Mouse (Mus musculus): Measurements from ENCODE around the gene Fgfbp3.
A peak's percentile ranks its signal among the peaks of the same experiment; 100 is the strongest.
"Not testable (repeated sequence)": the region's sequence is repeated elsewhere in the genome, so short reads cannot be mapped to it uniquely, and the experiment has no call there.

Gene Fgfbp3

DNA sequence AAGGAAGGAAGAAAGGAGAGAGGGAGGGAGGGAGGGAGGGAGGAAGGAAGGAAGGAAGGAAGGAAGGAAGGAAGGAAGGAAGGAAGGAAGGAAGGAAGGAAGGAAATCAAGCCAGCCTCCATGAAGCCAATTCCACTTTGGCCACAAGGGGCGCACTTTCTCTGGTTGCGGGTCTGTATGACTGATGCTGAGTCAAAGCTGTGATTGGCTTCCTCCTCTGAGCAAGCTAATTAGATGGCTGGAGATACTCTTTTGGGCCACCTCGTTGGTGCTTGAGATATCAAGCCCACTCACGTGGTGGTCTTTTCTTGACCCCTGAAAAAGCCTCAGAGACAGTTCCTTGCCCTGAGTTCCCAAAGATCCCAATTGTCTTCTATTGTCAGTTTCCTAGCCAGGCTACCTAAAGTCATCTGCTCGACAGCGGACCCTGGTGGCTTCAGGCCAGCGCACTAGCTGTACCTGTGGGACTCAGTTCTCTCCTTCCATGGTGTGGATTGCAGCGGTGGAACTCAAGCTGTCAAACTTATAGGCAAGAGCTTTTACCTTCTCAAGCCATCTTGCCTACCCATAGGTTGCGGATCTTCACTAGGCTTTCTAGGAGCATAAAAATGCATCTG is 9.6 kb downstream of the Fgfbp3 start:
- DNase-seq = peak; percentile 76

DNA sequence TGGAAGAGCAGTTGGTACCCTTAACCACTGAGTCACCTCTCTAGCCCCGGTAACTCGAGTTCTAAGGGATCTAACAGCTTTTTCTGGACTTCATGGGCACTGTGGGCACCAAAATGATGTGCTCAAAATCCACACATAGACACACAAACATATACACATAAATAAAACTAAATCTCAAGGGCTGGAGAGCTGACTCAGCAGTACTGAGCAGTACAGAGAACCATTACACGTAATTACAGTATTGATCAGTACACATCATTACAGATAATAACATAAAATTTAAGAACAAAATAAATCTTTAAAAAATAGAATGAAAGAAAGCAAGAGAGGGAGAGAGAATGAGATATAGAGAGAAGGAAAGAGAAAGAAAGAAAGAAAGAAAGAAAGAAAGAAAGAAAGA is 10.3 kb downstream of the Fgfbp3 start:
- DNase-seq = no peak

DNA sequence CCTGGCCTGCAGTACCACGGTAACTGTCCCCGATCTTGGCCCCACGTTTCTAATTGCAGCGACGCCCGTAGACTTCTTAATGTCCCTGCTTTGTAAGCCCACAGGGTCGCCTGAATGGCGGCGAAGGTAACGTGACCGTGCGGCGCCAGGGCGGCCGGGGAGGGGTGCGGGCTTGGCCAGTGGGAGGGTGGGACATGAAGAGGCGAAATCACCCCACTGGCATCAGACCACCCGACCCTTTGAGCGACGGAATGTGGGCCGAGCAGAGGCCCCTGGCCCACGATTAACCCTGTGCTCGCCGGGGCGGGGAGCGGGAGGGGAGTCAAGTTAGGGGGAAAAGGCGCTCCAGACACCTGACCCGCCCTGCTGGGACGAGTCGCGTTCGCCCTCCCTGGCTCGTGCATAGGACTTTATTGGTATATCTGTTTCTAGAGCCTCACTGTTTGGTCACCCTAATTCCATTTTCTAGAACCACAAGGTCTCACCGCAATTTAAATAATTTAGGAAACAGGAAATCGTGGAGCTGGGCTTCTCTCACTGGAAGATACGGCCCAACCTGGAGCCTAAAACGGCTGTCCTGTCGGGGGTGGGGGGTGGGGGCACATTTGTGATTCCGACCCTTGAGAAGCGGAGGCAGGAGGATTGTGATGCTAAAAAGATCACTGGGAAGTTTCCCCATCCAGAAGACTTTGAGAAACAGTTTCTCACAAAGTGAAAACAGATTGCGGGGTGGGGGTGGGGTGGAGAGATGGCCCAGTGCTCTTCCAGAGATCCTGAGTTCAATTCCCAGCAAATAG is 15.0 kb downstream of the Fgfbp3 start:
- DNase-seq = peak; percentile 48

DNA sequence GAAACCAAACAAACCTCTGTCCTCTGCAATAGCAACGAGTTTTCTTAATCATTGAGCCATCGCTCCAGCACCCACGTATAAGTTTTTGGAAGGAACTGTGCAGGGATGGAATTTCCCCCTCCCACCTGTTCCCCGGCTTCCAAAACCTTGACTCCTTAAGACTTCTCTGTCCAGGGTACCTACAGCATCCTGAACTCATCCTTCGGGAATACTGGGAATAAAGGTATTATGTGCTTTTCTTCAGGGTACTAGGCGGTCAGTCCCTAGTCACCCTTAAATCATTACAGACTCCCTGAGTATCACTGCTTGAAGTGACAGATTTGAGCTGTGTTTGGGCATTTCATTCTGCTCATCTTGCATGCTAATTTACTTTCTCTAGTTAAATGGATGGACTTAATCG is 16.0 kb downstream of the Fgfbp3 start:
- no peak for DNase-seq

DNA sequence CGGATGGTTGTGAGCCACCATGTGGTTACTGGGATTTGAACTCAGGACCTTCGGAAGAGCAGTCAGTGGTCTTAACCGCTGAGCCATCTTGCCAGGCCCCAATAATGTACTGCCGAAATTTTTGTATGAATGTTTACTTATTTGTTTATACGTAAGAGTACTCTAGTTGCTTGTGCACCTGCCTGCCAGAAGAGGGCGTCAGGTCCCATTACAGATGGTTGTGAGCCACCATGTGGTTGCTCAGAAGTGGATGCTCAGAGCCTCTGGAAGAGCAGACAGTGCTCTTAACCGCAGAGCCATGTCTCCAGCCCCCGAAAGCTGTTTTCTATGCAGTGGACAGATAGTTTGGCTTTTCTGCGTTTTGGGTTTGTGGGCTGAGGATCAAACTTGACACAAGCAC is 21.6 kb downstream of the Fgfbp3 start:
- peak; percentile 38 for DNase-seq

DNA sequence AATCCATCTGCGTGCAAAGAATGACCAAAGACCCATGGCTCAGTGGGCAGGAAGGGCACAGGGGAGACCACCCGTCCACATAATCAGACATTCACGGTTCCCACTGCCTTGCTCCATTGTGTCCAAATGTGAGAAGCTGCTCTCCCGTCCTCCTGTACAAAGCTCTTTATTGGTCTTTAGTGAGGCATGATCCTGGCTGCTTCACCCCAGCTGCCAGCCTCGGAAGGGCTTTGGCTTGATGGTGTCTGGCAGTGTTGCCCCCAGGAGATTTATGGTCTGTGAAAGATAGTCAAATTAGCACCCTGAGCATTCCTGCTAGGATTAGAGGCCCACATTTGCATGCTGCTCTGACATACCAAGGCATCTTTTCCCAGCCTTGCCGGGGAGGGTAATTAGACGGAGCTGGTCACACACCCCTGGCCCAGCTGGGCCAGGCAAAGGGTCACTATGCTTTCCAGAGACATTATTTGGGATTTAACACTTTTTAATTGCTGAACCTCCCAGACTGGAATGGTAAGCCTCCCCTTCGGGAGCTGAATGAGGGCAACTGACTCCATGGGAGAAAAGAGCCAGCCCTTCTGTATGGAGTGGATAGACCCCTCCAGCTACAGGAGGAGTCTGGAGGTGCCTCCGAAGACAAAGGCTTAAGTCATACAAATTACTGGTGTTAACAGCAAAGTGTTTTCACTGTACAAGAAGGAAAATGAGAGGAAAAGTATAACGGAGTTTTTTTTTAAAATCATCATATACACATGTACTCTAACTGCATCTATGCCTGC is 22.4 kb downstream of the Fgfbp3 start:
- DNase-seq = no peak

DNA sequence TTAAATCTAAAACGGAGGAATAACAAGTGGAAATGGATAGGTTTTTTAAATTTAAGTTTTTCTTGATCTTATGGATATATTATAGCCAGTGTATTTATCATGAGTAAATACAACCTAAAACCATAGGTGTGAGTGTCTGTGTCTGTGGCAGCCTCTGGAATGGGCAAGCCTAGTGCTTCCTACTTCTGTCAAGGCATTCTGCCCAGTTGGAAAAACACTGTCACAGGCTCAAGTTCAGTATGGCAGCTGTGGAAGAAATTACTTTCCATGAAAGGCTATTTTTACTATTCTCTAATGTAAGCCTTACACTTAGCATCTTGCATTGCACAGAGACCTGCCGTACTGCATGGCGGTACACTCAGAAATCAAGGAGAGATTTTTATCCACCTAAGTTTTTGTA is 27.7 kb downstream of the Fgfbp3 start:
- no peak for DNase-seq

DNA sequence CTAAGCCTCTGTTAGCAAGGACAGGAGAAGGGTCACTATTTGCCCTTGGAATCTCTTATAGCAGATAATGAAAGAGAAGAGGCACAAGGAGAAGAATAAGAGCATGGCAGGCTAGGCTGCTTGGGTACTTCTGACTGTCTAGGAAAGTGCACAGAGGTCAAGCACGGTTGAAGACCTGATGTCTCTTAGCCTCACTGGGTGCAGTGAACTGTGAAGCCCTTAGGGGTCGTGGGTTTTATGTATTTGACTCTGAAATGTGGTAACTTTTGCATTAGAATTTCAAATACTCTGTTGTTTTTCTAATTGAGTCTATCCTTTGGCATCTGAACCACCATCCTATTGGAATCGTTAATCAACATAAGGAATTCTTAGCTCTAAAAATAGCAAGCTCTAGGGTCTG is 31.7 kb downstream of the Fgfbp3 start:
- DNase-seq = no peak

DNA sequence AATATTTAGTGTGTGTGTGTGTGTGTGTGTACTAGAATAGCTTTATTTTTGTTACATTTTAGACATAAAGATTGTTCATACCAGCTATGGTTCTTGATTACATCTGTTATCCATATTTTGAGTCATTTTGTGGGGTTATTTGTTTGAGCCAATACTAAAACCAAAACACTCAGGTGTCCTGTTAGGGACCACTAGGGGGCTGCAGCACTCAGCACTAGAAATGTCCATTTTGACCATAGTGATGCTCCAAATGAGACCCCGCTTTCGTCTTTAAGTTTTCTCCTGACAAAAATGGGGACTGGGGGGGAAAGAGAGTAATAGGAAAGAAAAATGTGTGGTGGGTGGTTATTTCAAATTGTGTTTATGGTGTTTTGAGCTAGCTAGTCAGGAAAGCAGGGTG is 33.1 kb downstream of the Fgfbp3 start:
- no peak for DNase-seq

DNA sequence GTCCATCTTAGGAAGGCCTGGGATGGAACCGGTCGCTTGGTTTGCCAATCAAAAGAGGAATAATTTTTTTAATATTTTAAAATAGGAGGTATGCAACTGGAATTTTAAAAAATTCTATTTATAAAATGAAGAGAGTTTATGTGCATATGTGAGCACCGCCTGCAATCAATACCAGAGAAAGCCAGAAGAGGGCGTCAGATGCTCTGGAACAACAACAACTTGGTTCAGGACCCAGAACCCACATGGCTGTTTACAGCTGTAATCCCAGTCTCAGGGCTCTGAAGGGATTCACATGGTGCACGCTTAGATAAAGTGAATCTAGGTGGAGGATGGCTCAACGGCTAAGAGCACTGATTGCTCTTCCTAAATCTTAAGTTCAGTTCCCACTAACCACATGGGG is 36.3 kb downstream of the Fgfbp3 start:
- DNase-seq = peak; percentile 23

DNA sequence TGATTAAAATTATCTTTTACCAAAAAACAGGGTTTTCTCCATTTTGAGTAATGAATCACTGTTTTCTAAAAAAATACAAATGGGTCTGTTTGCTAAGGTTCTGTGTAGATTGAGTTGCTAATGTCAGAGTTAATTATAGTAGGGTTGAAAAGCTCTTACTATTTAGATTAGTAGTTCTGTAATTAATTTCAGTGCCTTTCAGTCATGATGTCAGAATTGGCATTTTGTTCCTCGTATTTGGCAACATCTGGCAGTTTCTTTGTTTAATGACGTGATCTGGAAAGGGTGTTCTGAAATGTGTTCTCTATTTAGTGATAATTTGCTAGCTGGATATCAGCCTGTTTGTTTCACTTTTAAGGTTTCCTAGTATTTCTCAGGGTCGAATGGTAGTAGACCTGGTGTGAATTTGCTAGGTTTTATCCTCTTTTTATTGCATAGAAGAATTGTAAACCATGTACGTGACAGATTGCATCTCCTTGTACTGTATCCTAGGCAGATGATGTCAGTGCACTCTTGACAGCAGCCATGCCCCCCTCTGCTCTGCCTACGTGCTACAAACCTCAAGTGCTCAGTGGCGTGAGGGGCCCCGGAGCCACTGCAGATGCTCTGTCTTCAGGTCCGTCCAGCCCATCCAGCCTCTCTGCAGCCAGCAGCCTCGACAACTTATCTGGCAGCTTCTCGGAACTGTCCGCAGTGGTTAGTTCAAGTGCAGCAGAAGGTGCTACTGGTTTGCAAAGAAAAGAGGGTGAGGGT is 40.5 kb downstream of the Fgfbp3 start:
- no peak for DNase-seq

DNA sequence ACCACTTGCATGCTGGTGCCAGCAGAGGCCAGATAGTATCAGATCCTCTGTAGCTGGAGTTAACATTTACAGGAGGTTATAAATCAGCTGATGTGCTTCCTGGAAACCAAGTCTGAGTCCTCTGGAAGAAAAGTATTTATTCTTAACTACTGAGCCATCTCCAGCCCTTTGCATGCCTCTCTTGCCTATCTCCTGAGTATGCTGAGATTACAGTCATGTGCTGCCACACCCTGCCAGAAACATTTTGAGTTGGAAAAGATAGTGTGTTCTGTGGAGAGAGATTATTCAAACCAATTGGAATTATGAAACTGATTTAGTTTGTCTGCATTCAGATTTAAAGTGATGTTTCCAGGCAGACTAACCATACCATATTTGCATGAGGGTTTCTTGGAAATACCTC is 42.1 kb downstream of the Fgfbp3 start:
- DNase-seq = no peak

DNA sequence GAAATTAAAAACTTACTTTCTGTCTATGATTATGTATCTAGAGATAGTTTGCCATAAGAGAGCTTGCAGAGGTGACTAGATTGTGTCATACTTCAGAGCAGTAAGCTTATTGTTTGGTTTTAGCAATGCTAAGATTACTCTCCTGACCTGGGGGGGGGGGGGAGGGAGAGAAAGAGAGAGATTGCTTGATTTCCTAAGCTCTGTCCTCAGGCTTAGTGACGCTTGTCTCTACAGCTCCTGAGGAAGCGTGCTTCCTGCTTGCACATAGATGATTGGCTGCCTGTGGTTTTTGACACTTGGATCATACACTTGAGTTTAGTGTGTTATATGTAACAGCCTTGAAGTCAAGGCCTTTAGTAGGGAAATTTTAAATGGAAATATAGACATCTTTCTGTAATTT is 44.8 kb downstream of the Fgfbp3 start:
- DNase-seq = no peak

DNA sequence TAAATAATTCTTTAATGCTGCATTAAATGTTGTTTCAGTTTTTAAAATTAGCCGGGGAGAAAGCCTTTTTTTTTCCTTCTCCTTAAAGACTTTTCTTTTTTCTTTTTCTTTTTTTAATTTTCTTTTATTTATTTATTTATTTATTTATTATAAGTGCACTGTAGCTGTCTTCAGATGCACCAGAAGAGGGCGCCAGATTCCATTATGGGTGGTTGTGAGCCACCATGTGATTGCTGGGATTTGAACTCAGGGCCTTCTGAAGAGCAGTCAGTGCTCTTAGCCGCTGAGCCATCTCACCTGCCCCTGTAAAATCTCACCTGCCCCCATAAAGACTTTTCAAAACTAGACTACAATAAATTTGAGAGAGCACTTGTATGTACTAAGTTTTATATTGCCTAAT is 50.7 kb downstream of the Fgfbp3 start:
- not testable (repeated sequence) for DNase-seq
